In genomic region chr1:23202511-23203435, GRCm38 (mm10) we compare ENCODE assay signal across 10 mouse cellular contexts.
DNase-seq lines count a peak whose midpoint lies in the region; TF ChIP-seq lines count a peak whose summit lies in the region.
"Had no signal": no experiment of that assay in that cellular context is flagged by ENCODE, and none has a peak within 500 bp of the region (broad histone marks: within the 10 kb centered on the region; RNA-seq: fewer than 3 reads in every experiment).

No protein-coding gene starts in this region.

- WGBS in lung, adult 2 months = 15% methylated on average over 5 of the region's 5 CpGs

- peak; percentile 8 for DNase-seq in embryo, embryonic 9.5 days (ENCODE audit: extremely low spot score)
- no peak for DNase-seq in embryo, embryonic 11 days
- peak; percentile 43 to 70 for DNase-seq in lung, adult 18-20 months
- DNase-seq in lung, adult 2 months = no peak
- peak; percentile 7 for DNase-seq in heart, postnatal 25 days (ENCODE audit: low spot score)
- peak; percentile 31 to 43 for DNase-seq in lung, postnatal 4 days
- no peak for DNase-seq in thymus, postnatal 10 days (ENCODE audit: low spot score in 2 of 2)
- DNase-seq in gastrocnemius, postnatal 14 days = no peak
- DNase-seq: cerebellum, adult 18-20 months had no signal

- no peak for TF ChIP-seq POLR2A in lung, adult 2 months (IDR thresholded peaks at IDR 0.05; ENCODE audit: borderline replicate concordance, extremely low read depth, low read depth, low read length)

- intact Hi-C loops in heart, postnatal 25 days (cut with DNase I) = loop anchor here (1.0 to 5.0 kb wide), 3 partner anchors 16 to 78 kb away; no protein-coding TSS in a partner anchor
- intact Hi-C loops in gastrocnemius, postnatal 14 days (cut with DNase I; ENCODE audit: low total_unique reads) = no loop called here

- no peak overlapping the region for H3K4me3 ChIP-seq in lung, adult 2 months (replicated peaks; ENCODE audit: extremely low read depth, low read depth, low read length)
- H3K4me3 ChIP-seq: neural tube, embryonic 13.5 days had no signal

- TF ChIP-seq CTCF in lung, adult 2 months (IDR thresholded peaks at IDR 0.05; ENCODE audit: insufficient read depth, low read length) = no peak

- peaks cover 25% of the 10 kb centered on the region for H3K4me1 ChIP-seq in lung, adult 2 months (ENCODE audit: control insufficient read depth, insufficient read depth, low read length)

Comparison
In these comparisons a context has a peak if more than half of its experiments do, and no peak if none do; other contexts are left out.
1. DNase-seq: peak in embryo, embryonic 9.5 days (single experiment), lung, adult 18-20 months (2 of 2), heart, postnatal 25 days (single experiment) and lung, postnatal 4 days (2 of 2); none in embryo, embryonic 11 days (single experiment), lung, adult 2 months (single experiment), thymus, postnatal 10 days (0 of 2) and gastrocnemius, postnatal 14 days (single experiment).